Mouse (Mus musculus): ENCODE data around the gene Pld4.

Gene Pld4

GRCm38 (mm10) chr12:112760154-112760926 lies at the start of gene Pld4:
Gene Pld4, plus strand, starts transcription at chr12:112760655.
- no peak for DNase-seq

DNA sequence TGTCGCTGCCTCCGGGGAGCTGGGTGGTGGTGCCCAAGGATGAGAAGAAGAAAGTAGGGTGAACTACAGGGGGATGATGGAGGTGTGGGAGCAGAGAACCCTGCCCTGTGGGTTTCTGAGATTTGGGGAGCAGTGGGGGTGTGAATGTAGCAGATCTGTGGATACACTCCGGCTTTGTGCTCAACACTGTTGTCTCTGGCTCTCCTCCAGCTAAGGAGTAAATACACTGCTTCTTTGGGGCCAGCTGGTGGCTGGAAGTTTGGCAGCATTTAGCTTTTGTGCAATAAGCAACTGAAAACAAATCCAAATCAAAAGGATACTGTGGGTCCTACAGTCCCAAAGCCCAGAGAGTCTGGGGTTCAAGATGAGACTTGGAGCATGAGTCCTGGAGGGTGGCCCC lies 46.5 kb upstream of the Pld4 start:
- DNase-seq: no peak

DNA sequence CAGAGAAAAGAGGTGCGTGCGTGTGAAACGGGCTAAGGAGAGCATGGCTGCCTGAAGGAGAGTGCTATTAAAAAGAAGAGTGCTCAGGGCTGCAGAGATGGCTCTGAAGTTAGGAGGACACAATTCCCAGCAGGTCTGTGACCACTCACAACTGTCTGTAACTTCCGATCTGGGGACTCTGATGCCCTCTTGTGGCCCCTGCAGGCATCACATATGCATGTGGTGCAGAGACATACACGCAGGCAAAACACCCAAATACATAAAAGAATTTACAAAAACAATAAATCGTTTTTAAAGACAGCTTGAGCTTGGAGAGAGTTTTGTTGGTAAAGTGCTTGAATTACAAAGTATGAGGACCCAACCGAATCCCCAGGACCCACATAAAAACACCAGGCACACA lies 43.3 kb upstream of the Pld4 start:
- DNase-seq: peak in 1 of 2 experiments; percentile 53

DNA sequence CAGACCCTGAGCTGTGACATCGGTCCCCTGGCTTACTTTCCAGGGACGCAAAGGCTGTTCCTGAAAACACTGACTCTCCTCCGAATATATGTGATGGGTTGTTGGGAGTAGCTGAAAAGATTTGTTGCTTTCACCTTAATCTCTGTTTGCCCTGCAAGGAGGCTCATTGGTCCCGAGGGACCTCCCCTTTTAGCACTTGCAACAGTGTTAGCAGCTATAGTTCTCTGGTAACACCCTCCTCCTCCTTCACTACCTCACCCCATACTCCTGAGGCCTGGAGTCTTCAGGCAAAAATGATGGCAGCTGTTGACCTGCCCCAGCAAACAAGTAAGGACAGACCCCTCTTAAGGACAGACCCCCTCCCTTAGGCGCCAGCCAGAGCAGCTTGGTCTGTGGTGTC lies 41.5 kb upstream of the Pld4 start:
- no peak for DNase-seq

- no peak for DNase-seq
Measured at GRCm38 (mm10) chr12:112720216-112720615, 40.2 kb upstream of the Pld4 start, which contains the start of gene Cep170b. Gene Cep170b, plus strand, starts transcription at chr12:112720455.

GRCm38 (mm10) chr12:112720890-112721423 lies 39.5 kb upstream of the Pld4 start:
- DNase-seq: no peak

- peak; percentile 74 to 85 for DNase-seq
Measured at GRCm38 (mm10) chr12:112721424-112722239, 38.8 kb upstream of the Pld4 start.

GRCm38 (mm10) chr12:112722240-112723027 lies 38.0 kb upstream of the Pld4 start:
- peak; percentile 78 to 81 for DNase-seq

GRCm38 (mm10) chr12:112723028-112723330 lies 37.5 kb upstream of the Pld4 start:
- DNase-seq: peak in 1 of 2 experiments; percentile 43

GRCm38 (mm10) chr12:112723445-112723844 lies 37.0 kb upstream of the Pld4 start:
- DNase-seq: peak in 1 of 2 experiments; percentile 33

GRCm38 (mm10) chr12:112724077-112724805 lies 36.2 kb upstream of the Pld4 start:
- peak; percentile 84 to 88 for DNase-seq

GRCm38 (mm10) chr12:112727801-112728200 lies 32.7 kb upstream of the Pld4 start:
- DNase-seq: peak in 1 of 2 experiments; percentile 39

- no peak for DNase-seq
Measured at GRCm38 (mm10) chr12:112730808-112731207, 29.6 kb upstream of the Pld4 start.

DNA sequence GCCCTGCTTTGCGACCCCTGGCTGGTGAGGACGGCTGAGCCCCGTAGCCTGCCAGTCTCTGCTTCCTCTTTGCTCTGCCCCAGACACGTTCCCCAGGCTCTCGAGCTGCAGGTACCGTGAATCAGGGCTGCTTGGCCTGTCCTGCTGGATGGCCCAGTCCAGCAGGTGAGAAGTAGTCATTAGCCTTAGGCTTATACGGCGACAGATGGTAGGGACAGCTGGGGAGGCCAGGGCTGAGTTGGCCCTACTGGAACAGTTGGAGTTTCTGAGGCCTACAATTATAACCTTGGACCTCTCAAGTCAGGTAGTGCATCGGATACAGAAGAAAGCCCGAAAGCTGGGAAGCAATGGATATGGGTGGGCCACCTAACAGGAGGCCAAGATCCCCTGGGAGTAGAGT lies 27.9 kb upstream of the Pld4 start:
- DNase-seq: peak; percentile 62 to 71

GRCm38 (mm10) chr12:112734108-112734820 lies 26.2 kb upstream of the Pld4 start:
- DNase-seq: peak; percentile 27 to 33

- peak; percentile 24 to 31 for DNase-seq
Measured at GRCm38 (mm10) chr12:112734881-112735655, 25.4 kb upstream of the Pld4 start.

DNA sequence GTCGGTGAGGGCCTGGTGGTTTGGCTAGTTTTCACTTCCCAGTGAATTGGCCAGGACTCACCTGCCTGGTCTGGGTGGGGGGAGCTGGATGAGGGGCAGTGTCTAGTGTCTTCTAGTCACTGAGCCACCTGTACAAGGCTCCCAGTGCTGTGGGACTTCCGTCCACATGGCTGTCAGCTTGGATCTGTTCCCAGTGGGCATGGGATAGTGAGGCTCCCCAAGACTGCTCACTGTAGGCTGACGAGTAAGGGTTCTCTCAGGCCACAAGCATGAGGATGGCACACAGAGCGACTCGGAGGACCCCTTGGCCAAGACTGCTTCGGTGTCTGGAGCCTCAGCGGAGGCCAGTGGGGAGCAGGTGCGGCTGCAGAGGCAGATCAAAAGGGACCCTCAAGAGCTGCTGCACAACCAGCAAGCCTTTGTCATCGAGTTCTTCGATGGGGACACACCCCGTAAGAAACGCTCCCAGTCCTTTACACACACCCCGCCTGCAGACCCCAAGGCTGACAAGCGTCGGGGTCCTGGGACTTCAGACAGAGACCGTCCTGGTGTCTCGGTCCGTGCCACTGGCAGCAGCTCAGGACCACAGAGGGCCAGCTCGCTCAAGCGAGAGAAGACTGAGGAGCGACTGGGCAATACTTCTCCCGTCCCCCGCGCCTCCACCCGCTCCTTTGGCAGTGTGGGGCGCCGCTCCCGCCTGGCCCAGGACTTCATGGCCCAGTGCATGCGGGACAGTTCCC lies 24.4 kb upstream of the Pld4 start:
- peak; percentile 57 for DNase-seq

GRCm38 (mm10) chr12:112736636-112736925 lies 23.9 kb upstream of the Pld4 start:
- no peak for DNase-seq

DNA sequence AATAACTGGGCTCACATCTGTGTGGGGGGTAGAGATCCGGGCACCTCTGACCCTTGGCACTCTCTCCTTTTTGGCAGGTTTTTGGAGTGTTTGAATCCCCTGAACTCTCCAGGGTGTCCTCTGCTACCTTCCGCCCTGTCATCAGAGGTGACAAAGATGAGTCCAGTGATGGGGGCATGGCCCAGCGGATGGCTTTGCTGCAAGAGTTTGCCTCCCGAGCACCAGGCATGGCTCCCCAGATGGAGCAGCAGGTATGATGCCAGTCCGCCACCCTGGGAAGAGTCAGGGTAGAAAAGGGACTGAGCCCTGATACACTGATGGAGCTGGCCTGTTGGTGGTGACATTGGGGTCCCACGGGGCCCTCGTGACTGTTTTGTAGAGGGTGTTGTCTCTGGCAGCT lies 23.4 kb upstream of the Pld4 start:
- no peak for DNase-seq

DNA sequence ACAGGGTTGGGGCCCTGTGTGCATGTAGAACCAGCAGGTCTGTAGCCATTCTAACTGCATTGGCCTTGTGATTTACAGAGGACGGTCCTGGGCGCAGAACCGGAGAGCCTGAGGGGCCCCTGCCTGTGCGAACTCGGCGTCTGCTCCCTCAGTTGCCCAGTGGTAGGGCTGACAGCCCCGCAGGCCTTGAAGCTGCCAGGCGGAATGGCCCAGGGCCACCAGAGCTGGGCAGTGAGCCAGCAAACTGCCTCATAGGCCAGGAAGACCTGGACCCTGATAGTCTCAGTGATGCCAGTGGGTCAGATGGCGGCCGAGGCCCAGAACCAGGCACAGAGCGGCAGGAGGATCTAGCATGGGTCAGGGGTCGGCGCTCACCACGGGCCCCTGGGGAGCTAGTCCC lies 22.7 kb upstream of the Pld4 start:
- DNase-seq: peak; percentile 94 to 96

Data from cerebellum, adult 18-20 months (tissue).